ENCODE assay signal across 9 mouse cellular contexts in the genomic region with DNA sequence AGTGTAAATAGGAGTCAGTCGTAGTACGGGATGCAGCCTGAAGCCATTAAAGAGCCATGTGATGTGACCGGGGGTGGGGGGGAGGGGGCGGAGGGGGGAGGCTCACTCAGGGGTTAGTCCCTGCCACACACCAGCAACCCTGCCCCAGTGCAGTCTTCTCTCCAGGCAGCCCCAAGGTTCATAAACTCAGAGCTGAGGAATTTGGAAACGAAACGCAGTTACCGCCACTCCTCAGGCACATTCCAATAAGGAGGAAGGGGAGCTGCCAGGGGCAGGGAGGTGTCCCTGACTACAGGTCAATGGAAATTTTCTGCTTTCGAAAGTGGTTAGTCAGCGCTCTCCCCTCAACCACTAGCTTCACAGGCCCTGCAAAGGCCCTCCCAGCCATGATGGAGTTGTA.
DNase-seq lines count a peak whose midpoint lies in the region; ATAC-seq and TF ChIP-seq lines count a peak whose summit lies in the region.
"Had no signal": no experiment of that assay in that cellular context is flagged by ENCODE, and none has a peak within 500 bp of the region (broad histone marks: within the 10 kb centered on the region; RNA-seq: fewer than 3 reads in every experiment).

No protein-coding gene starts in this region.

- H3K9ac ChIP-seq in heart, postnatal 0 days (replicated peaks; ENCODE audit: low read depth, low read length): no peak overlapping the region
- H3K9ac ChIP-seq in hindbrain, embryonic 12.5 days: no peak overlapping the region

- H3K27me3 ChIP-seq in heart, postnatal 0 days (ENCODE audit: control insufficient read depth, insufficient read depth, low read length): no peaks in the 10 kb centered on the region
- H3K27me3 ChIP-seq in limb, embryonic 10.5 days (ENCODE audit: low read depth, poor library complexity, severe bottlenecking): no peaks in the 10 kb centered on the region
- H3K27me3 ChIP-seq in hindbrain, embryonic 12.5 days: no peaks in the 10 kb centered on the region

- ATAC-seq in heart, postnatal 0 days (ENCODE audit: insufficient read depth, low read depth): peak; percentile 47; the same call in 1 of the 2 replicates
- no peak for ATAC-seq in hindbrain, embryonic 12.5 days (ENCODE audit: low FRiP score)

- no peak overlapping the region for H3K4me2 ChIP-seq in heart, postnatal 0 days (ENCODE audit: low read depth, low read length)
- H3K4me2 ChIP-seq in hindbrain, embryonic 12.5 days (replicated peaks): no peak overlapping the region

- TF ChIP-seq POLR2A in embryonic fibroblast, embryonic 13.5 days (IDR thresholded peaks at IDR 0.05; ENCODE audit: low read depth, low read length): no peak

- 66% methylated on average over 9 of the region's 9 CpGs for WGBS in heart, postnatal 0 days
- 28% methylated on average over 9 of the region's 9 CpGs for WGBS in limb, embryonic 10.5 days
- 52% methylated on average over 9 of the region's 9 CpGs for WGBS in hindbrain, embryonic 12.5 days

- no peak overlapping the region for H3K4me3 ChIP-seq in heart, postnatal 0 days (ENCODE audit: low read depth, low read length)
- H3K4me3 ChIP-seq in embryonic fibroblast, embryonic 13.5 days (ENCODE audit: insufficient read depth, low read length): no peak overlapping the region
- peak overlapping the region; percentile 17; the same call in 1 of the 2 replicates for H3K4me3 ChIP-seq in limb, embryonic 10.5 days
- H3K4me3 ChIP-seq in hindbrain, embryonic 12.5 days: no peak overlapping the region

- TF ChIP-seq CTCF in heart, postnatal 0 days (IDR thresholded peaks at IDR 0.05; ENCODE audit: low read depth): no peak
- no peak for TF ChIP-seq CTCF in embryonic fibroblast, embryonic 13.5 days (IDR thresholded peaks at IDR 0.05; ENCODE audit: borderline replicate concordance, insufficient read depth, low read length)

- H3K9me3 ChIP-seq in heart, postnatal 0 days (replicated peaks; ENCODE audit: control insufficient read depth, low read length): no peaks in the 10 kb centered on the region
- no peaks in the 10 kb centered on the region for H3K9me3 ChIP-seq in limb, embryonic 10.5 days (replicated peaks)
- H3K9me3 ChIP-seq in hindbrain, embryonic 12.5 days (replicated peaks): no peaks in the 10 kb centered on the region

- H3K36me3 ChIP-seq in heart, postnatal 0 days (replicated peaks; ENCODE audit: control insufficient read depth, insufficient read depth, low read length): peaks cover 15% of the 10 kb centered on the region
- peaks cover 4% of the 10 kb centered on the region; the same call in 1 of the 2 replicates for H3K36me3 ChIP-seq in limb, embryonic 10.5 days
- no peaks in the 10 kb centered on the region for H3K36me3 ChIP-seq in hindbrain, embryonic 12.5 days

- no peaks in the 10 kb centered on the region; the same call in 1 of the 2 replicates for H3K4me1 ChIP-seq in heart, postnatal 0 days (ENCODE audit: control insufficient read depth, insufficient read depth)
- peaks cover 24% of the 10 kb centered on the region for H3K4me1 ChIP-seq in embryonic fibroblast, embryonic 13.5 days (ENCODE audit: control insufficient read depth, insufficient read depth, low read length)
- peaks cover 41% of the 10 kb centered on the region for H3K4me1 ChIP-seq in limb, embryonic 10.5 days
- peaks cover 26% of the 10 kb centered on the region for H3K4me1 ChIP-seq in hindbrain, embryonic 12.5 days

- TF ChIP-seq EP300 in heart, postnatal 0 days (IDR thresholded peaks at IDR 0.05; ENCODE audit: low read depth): no peak

- DNase-seq in heart, postnatal 0 days (ENCODE audit: low spot score): no peak
- no peak for DNase-seq in heart, adult 18-20 months
- peak; percentile 64 for DNase-seq in R1 (ENCODE audit: low read depth, low spot score)
- DNase-seq in limb, embryonic 10.5 days (ENCODE audit: low spot score): no peak
- DNase-seq in thymus, postnatal 0 days (ENCODE audit: low spot score): no peak
- no peak for DNase-seq in cerebellum, adult 11-12 months
- DNase-seq: retina, postnatal 1 day had no signal

- no peak overlapping the region for H3K27ac ChIP-seq in heart, postnatal 0 days (ENCODE audit: low read depth)
- peak overlapping the region; percentile 93 for H3K27ac ChIP-seq in embryonic fibroblast, embryonic 13.5 days (ENCODE audit: insufficient read depth, low read length)
- peak overlapping the region; percentile 79 for H3K27ac ChIP-seq in limb, embryonic 10.5 days
- H3K27ac ChIP-seq in hindbrain, embryonic 12.5 days: no peak overlapping the region

Comparison
In these comparisons a context has a peak if more than half of its experiments do, and no peak if none do; other contexts are left out.
1. H3K27ac ChIP-seq: peak in embryonic fibroblast, embryonic 13.5 days (single experiment) and limb, embryonic 10.5 days (single experiment); none in heart, postnatal 0 days (single experiment) and hindbrain, embryonic 12.5 days (single experiment).